Mouse (Mus musculus) spleen, embryonic (tissue): Measurements from ENCODE around the gene Slc25a47.

Experiments
- CTCF ChIA-PET: fragments of 350-600 bp; sonication (Branson Sonifier 250); formaldehyde crosslinking; loops from one replicate; lab custom pipeline; 2022; lab: Charles Lee

Gene Slc25a47

DNA sequence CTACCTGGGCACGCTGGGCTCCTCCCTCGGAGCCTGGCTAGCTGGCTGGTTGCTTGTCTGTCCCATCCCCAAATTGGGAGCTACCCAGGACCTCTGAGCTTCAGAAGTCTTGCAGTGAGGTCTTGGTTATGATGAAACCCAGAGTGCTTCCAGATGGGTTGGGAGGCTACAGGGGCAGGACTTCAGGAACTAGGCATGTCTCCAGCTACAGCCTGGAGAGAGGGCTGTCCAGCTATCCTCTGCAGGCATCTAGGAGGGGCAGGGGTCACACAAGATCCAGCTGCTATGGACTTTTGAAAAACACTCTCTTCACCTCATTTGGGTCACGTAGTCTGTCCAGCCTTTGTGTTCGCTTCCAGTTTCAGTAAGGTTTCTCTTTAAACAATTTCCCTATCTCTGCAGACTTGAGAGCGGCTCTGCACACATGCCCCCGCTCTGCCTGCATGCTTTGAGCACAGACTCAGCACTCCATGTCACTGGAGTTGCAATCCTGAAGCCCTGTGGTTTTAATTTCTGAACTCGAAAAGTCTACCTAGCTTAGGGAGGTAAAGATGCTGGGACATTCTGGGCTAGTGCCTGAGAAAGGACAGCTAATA, 21.8 kb downstream of the Slc25a47 start:
- CTCF ChIA-PET, result no interaction called here

DNA sequence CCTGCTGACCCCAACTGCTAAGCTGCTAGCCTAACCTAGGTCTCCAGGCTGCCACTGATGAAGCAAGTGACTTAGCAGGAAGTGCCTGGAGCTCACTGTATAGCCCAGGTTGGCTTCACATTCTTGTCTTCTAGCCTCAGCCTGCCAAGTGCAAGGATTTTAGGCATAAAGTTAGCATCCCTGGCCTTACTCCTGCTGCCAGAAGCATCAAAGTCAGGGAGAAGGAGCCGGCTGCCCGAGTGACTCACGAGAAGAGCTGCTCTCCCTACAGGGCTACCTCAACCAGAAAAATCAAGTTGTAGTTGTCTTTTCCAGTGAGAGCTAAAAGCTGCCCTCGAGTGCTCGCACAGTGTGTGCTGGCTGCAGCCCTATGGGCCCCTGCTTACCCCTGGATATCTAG, 22.6 kb downstream of the Slc25a47 start:
- CTCF ChIA-PET, result no interaction called here

DNA sequence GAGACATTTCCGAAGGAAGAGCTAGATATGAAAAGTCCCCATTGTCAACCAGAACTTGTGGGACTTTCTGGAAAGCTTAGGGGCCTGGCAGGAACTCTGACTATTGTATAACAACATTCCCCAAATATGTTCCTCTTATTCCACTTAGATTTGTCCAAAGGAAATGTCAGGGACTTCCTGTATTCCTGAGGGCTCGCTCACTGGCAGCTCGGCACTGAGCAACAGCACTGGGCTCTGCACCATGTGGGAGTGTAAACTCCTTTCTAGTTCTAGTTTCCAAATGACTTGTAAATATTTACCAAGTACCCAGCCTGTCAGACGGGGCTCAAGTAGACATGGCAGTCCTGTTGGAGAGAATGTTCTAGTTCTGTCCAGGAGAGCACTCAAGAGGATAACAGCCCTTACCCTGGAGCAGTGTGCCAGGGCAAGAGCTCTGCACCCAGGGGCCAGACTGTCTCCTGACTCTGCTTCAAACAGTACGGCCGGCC, 29.2 kb downstream of the Slc25a47 start:
- CTCF ChIA-PET, result no interaction called here

DNA sequence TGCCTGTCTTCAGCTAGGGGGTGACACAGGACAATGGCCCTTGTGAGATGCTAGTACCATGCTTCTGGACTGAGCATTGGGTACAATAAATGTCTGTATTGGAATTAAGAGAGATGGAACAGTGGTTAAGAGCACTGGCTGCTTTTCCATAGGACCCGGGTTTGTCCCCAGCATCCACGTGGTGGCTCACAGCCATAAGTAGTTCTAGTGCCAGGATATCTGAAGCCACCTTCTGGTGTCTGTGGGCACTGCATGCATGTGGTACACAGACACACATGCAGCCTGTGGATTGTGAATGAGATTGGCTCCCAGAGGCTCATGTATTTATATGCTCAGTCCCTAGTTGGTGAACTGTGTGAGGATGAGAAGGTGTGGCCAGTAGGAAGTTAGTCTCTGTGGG, 33.7 kb downstream of the Slc25a47 start:
- CTCF ChIA-PET, result no interaction called here

DNA sequence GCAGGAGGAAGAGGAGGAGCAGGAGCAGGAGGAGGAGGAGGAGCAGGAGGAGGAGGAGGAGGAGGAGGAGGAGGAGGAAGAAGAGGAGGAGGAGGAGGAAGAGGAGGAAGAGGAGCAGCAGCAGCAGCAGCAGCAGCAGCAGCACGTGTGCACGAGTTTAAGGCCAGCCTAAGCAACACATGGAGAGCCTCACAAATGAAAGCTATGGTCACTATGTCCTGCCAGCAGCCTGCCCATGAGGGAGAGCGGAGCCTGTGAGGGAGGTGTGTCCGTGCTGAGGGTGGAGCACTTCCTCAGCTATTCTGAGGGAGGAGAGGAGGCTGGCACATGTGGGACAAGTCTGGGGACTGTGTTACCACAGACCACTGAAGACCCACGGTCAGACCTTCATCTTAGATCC, 37.3 kb downstream of the Slc25a47 start:
- CTCF ChIA-PET, result no interaction called here

DNA sequence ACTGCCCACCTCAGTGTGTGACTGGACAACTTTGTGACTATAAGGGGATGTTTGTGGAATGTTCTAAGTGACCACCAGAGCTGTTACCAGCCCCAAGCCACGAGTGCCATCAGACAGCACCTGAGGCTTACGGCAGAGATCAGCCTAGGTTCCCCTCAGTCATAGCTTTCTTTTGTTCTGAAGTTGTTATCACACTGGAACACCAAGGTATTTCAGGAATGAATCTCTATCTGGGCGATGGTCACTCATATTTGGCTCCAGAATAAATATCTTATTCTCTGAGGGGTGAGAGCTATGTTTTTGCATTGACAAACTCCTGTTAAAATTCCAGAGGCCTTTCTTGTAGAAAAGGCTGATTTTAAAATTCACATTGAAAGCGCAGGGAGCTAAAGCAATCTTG, 43.3 kb downstream of the Slc25a47 start:
- CTCF ChIA-PET, result no interaction called here

DNA sequence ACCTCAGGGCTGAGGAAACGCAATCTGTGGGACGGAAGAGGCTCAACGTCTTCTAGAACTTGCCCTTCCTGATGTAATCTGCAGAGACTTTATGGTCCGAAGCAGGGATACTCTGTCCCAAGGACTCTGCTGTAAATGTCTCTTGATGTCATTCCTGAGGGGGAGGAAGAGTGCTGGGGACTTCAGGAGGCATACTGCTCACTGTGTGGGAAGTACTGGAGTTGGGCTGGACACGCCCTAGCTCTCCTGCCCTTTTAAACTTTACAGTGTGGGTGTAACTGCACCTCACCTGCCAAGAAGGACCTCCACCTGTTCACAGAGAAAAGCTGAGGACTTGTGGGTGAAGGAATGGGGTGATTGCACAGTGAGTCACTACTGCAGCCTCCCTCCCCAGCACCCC, 44.8 kb downstream of the Slc25a47 start:
- CTCF ChIA-PET, result no interaction called here

DNA sequence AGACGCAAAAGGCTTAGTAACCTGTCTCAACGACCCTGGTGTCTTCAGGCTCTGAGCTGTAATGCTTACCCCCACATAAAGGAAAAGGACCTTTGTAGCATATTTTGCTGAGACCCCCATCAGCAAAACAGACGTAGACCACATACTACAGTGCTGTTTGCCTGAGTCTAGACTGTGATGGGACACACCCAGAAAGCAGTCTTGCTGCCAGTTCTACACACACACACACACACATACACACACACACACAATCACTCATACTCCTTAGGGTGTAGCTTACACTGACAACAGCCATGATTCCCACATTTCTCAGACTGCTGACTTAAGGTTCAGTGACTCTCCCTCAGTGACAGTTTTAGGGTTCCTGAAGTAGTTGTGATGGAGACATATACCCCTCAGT, 45.3 kb downstream of the Slc25a47 start:
- CTCF ChIA-PET, result no interaction called here

DNA sequence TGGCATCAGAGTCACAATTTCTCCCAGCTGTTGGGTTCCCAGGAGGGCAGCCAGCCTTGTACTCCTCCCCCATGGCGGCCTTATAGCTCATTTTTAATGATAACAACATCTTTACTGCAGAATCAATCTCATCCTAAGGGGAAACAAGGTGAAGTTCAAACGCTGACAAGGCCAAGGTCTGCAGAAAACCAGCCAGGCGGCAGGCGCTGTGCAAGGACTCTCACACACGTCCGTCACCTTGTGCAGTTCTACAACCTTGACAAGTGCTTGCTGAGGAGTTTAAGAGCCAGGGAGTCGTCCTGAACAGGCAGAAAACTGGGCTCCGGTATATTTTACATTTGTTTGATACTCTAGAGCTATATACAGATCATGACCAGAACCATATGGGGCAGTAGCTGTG, 46.9 kb downstream of the Slc25a47 start:
- CTCF ChIA-PET, result no interaction called here

DNA sequence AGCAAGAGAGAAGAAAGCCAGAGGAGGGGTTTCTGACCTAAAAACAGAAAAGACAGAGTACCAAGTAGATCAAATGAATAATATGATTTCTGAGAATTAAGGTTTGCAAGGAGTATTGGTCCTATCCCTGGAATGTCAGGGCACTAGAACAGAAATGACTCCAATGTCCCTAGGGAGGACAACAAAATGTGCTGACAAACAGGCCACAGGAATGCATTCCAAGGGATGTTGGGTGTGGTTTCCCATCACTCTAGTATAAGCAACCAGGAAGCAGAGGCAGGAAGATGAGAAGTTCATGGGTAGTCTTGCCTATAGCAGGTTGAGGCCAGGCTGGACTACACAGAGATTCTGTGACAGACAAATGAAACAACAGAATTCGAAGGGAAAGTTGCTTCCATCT, 50.1 kb downstream of the Slc25a47 start:
- CTCF ChIA-PET, result no interaction called here

DNA sequence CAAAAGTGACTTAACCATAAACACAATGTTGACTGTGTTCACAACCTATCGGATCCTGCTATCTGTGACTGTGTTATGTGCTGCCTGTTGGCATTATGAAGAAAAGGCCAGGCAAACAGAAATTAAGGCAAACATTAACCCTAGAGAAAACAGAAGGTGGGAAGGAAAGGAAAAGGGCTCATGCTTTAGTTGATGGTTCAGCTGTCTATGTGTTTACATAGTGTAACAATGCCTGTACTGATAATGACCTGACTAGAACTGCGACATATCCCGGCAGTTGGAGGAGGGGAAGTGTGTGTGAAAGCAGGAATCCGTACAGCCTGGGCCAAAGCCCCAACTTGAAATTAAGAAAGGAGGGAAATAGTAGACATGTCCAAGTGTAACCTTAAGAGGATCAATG, 51.2 kb downstream of the Slc25a47 start:
- CTCF ChIA-PET, result no interaction called here

DNA sequence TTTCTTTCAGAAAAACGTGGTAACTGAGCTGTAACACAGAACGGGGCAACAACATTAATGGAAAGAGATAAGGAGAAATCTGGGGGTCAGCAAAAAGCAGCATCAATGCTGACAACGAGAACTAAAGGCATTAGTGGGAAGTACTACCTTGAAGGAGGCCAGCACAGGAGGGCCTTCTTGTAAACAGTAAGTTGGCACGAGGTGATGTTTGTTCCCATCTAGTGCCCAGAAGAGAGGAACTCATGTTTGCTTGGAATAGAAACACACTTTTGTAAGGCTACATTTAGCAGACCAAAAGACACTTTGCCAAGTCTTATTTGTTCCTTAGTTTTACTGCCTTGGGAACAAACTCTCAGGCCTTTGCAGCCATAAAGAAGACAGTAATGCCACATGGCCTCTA, 52.8 kb downstream of the Slc25a47 start:
- CTCF ChIA-PET, result no interaction called here

DNA sequence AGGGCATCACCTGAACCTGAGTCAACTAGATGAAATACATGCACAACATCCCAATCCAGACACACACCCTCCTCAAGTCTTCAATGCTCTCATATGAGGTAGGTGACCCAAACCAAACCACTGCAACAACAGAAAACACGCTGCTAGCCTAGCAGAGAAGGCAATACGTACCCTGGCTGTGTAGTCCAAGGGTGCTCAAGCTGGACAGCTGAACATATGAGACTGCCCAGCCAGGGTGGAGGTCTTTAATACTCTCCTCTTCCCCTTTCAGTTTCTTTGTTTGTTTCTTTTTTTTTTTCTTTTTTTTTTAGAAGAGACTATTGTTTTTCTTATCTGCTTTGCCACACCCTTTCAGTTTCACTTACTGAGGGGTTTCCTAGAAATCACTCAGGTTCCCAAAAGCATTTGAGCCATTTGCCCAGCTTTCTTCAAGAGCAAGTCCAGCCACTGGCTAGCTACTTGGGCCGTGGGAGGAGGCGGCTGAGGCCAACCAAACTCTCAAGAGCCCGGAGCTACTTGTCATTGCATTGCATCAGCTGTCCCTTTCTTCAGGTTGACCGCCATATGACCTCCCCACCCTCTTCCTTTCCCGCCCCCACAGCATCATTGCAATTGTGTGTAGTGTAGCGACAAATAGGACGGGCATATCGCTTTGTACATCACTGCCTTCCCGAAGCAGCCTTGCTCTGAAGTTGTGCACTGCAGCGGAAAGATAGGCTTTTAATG, 57.3 kb downstream of the Slc25a47 start, which contains the start of gene Wdr25:
TSS of gene Wdr25 (plus strand) at position 643 of the 726 bp plus-strand sequence.
- CTCF ChIA-PET, result no interaction called here

DNA sequence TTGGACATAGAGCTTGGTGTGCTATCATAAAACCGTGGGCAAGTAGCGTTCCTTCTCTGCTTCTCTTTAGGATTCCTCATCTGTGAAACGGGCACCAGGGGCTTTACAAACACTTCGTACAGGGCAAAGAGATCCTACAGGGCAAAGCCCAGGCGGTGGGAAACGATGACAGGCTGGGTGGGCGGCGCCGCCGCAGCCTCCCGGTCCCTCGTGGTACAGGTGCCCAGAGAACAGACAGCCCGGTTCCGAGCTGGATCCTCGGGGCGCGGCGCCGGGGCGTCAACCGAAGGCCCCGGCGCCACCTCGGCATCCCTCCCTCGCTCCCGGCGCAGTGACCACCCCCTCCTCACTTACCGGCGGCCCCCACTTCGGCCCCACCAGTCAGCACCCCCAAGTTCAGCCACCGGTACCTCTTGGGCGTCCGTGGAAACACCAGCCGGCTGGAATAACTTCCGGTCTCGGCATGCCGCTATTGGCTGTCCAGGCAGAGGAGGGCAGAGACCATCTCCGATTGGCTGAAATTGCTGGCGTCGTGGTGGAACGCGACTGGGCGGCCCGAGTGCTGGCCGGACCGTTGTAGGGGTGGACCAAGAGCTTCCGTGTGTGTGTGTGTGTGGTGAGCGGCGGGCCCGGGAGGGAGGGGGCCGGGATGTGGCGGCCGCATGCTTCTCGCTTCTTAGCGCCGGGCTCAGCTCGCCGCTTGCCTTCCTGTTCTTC, 58.0 kb downstream of the Slc25a47 start, which contains the start of gene Wars:
TSS of gene Wars (minus strand) at position 460 of the 717 bp plus-strand sequence.
- CTCF ChIA-PET, result interaction anchor here (0.7 kb wide), 1 partner anchor 1658 kb away, joined by 7 read pairs; no protein-coding TSS in a partner anchor

DNA sequence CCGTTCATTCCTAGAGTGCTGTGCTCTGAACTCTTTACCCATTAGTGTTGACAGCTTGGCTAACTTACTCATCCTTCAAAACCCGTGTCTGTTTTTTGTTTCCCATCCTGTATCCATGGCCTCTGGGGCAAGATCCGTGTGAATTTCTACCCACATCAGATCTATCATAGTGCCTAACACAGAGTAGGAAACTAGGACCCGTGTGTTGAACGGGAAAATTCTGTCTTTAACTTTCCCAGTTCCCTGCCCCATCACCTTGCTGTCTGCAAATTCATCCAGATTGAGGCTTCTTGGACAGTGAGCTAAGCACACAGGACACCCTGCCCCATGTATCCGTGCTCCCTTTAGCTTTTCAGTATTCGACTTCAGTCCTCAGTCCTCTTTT, 58.6 kb downstream of the Slc25a47 start:
- CTCF ChIA-PET, result interaction anchor here (0.7 kb wide), 1 partner anchor 1658 kb away, joined by 7 read pairs; no protein-coding TSS in a partner anchor

DNA sequence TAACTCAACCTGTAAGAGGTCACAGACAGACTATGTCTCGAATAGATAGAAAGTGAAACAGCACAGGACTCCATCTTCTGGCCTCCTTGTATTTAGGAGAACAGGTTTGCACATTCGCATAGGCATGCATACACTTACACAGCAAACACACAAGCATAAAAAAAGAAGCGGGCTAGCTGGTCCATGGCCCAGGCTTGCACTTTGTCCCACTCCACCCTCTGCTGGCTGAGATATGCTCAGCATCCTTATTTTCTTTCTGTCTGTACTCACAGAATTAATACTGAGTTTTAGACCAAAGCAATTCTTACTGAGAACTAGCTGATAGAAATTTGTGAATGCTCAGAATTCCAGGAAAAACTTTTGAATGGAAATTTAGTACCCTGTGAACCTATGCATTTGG, 60.2 kb downstream of the Slc25a47 start:
- CTCF ChIA-PET, result no interaction called here

DNA sequence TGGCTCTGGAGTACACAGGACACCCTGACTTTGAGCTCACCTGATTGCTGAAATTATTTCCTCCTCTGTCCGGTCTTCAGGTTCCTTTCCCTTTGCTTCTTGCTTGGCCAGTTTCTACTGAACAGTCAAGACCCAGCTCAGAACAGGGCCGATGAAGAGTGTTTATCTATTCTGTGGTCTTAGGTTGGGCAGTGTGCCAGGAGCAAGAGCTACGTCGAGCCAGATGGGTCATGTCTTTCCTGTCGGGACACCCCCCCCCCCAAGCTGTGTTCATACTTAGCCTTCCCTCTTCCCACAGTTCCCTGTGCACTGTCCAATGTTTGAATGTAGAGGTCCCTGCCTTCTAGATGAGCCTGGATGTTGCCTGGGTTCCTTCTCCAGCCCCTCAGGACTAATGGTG, 65.5 kb downstream of the Slc25a47 start:
- CTCF ChIA-PET, result no interaction called here

DNA sequence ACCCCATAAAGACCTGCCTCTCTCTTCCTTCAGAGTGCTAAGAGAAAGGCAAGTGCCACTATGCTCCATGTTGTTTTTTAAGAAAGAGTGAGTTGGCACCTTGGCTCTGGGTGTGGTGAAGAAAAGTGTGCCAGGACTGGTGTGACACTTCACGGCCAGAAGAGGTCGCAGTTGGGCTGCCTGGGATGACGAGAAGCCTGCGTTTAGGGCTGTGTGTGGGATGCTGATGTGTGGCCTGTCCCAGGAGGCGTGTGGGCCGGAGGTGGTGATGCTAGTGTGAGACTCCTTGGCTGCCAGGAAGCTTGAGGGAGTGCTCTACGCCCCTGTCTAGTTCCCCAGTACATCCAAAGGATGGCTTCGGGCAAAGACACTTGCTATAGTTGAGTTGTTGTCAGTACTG, 67.1 kb downstream of the Slc25a47 start:
- CTCF ChIA-PET, result interaction anchor here (0.6 kb wide), 1 partner anchor 171 kb away, joined by 5 read pairs; no protein-coding TSS in a partner anchor

DNA sequence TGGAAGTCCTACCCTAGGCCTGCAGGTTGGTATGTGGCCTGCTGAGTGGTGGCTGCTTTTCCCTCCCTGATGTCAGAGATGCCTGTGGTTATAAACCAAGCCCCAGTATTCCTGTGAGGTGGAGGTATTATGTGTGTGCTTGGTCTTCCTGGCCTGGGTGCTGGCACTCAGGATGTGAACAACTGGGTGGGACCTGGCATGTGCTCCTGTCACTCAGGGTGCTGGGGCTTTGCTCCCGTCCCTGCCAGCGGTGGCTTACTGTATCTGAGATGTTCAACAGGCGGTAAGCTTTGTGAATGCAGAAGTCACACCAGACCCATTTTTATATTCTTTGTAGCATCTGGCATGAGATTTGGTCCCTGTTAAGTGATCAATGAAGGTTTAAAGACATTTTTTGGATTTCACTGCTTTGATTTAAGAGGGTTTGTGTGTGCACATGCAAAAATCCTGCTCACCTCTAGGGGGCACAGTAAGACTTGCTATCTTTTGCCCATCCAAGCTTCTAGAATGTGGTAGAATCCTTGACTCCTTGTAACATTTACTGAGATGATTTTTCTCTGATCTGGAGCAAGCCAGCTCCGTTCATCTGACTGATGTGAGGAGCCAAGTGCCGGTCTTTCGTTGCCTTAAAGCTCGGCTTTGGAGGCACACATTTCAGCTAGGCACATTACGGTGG, 67.9 kb downstream of the Slc25a47 start:
- CTCF ChIA-PET, result interaction anchor here (0.6 to 1.7 kb wide), 2 partner anchors 93 to 729 kb away, joined by 3 read pairs; no protein-coding TSS in a partner anchor

DNA sequence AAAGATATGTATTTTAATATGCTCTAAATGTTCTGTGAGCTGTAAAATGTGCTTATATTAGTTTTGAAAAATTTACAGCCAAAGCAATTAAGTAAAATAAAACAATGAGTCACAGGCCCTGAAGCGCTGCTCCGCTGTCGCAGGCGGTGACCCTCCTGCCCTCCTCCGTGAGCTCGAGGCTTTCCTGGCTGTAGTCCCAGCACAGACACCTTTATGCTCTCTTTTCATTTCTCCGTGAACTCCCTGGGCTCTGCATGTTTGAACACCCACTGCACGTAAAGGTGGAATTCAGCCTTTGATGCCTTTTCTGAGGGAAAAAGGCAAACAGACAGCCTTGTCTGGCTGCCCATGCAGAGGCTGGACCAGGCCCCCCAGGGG, 68.4 kb downstream of the Slc25a47 start:
- CTCF ChIA-PET, result interaction anchor here (0.6 to 1.7 kb wide), 2 partner anchors 93 to 728 kb away, joined by 3 read pairs; no protein-coding TSS in a partner anchor

DNA sequence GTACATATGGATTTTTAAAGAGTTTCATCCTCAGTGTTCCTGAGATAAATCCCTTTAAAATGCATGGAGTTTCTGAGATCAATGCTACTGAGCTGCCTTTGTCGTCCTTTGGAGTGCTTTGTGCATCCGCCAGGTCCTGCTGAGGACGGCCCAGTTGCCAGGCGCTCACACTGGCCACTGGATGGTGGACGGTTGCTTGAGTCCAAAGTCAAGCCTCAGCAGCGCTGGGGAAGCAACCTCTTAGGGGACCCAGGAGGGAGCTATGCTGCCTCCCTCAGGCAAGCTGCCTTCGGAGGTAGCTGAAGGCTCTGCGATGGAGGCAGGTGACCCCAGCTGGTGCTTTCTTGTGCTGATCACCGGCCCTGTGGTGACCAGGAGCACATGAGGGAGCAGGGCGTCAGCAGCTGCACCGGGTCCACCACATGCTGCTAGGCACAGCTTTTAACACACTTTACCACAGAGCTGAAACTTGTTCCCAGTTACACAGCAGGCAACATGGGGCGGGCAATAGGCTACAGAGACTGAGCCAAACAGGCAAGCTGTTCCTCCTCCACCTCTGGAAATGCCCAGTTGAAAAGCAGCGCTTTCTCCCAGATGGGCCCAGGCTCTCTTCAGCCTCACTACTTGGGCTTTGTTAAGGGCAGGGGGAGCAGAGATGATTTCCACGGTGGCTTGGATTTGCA, 69.9 kb downstream of the Slc25a47 start:
- CTCF ChIA-PET, result no interaction called here
